Mouse (Mus musculus) megakaryocyte progenitor cell, adult 5-6 weeks (primary cell): Measurements from ENCODE around the gene Ebi3. TPM values are rescaled to one million over a fixed set of nuclear protein-coding genes. Genes with fewer than 3 reads are reported as not detected.
"Not testable (repeated sequence)": the region's sequence is repeated elsewhere in the genome, so short reads cannot be mapped to it uniquely, and the experiment has no call there.

Experiments
- ATAC-seq: replicated peaks from 2 replicates; pipeline ENCODE4 v1.8.0; 2016; ENCODE audit warnings: mild to moderate bottlenecking, moderate TSS enrichment, inconsistent platforms; ENCODE audit not compliant: poor library complexity
- total RNA-seq, 2 experiments: library from RNA; stranded (forward) in 1 of 2; stranded (reverse) in 1 of 2; fragments of 157-497, 149-512 nt in 1 of 2; fragments of 200-1000 nt in 1 of 2; gene quantifications; 2 replicates each; pipeline versions ENCODE4 v1.2.3 to v1.2.4; 2015 to 2017

The Ebi3 gene
- total RNA-seq (2015) (14.4 and 20.5 TPM in 2 replicates), total RNA-seq (2017) (13.8 and 17.7 TPM in 2 replicates)

- peak; percentile 87 for ATAC-seq
Observed at GRCm38 (mm10) chr17:55952447-55953027, at the start of gene Ebi3. Gene Ebi3 (plus strand): TSS chr17:55952640.

- ATAC-seq, result no peak
Observed at GRCm38 (mm10) chr17:55903087-55903486, 49.4 kb upstream of the Ebi3 start.

GRCm38 (mm10) chr17:55903687-55904086 is 48.8 kb upstream of the Ebi3 start:
- ATAC-seq, result no peak

GRCm38 (mm10) chr17:55904131-55904530 is 48.3 kb upstream of the Ebi3 start:
- ATAC-seq, result no peak

GRCm38 (mm10) chr17:55906669-55907068 is 45.8 kb upstream of the Ebi3 start:
- no peak for ATAC-seq

GRCm38 (mm10) chr17:55931553-55932502 is 20.6 kb upstream of the Ebi3 start:
- ATAC-seq, result peak; percentile 86

- ATAC-seq, result peak; percentile 20
Observed at GRCm38 (mm10) chr17:55932635-55933034, 19.8 kb upstream of the Ebi3 start.

- ATAC-seq, result no peak
Observed at GRCm38 (mm10) chr17:55933191-55933590, 19.2 kb upstream of the Ebi3 start.

- not testable (repeated sequence) for ATAC-seq
Observed at GRCm38 (mm10) chr17:55944387-55944865, 8.0 kb upstream of the Ebi3 start.

- ATAC-seq, result peak; percentile 93
Observed at GRCm38 (mm10) chr17:55944866-55945682, 7.4 kb upstream of the Ebi3 start.

GRCm38 (mm10) chr17:55945696-55946095 is 6.7 kb upstream of the Ebi3 start:
- no peak for ATAC-seq

- ATAC-seq, result no peak
Observed at GRCm38 (mm10) chr17:55948647-55949046, 3.8 kb upstream of the Ebi3 start.

GRCm38 (mm10) chr17:55949400-55949799 is 3.0 kb upstream of the Ebi3 start, which contains the start of gene Zfp119b:
Gene Zfp119b (minus strand): TSS chr17:55949500.
- ATAC-seq, result no peak

- no peak for ATAC-seq
Observed at GRCm38 (mm10) chr17:55950601-55951000, 1.8 kb upstream of the Ebi3 start.

GRCm38 (mm10) chr17:55952041-55952440 is 399 bp upstream of the Ebi3 start:
- ATAC-seq, result no peak

- ATAC-seq, result no peak
Observed at GRCm38 (mm10) chr17:55953751-55954150, 1.3 kb downstream of the Ebi3 start.

- ATAC-seq, result no peak
Observed at GRCm38 (mm10) chr17:55954229-55954628, 1.8 kb downstream of the Ebi3 start.

- no peak for ATAC-seq
Observed at GRCm38 (mm10) chr17:55956129-55956528, 3.7 kb downstream of the Ebi3 start.

GRCm38 (mm10) chr17:55956591-55956990 is 4.2 kb downstream of the Ebi3 start:
- no peak for ATAC-seq

- peak; percentile 43 for ATAC-seq
Observed at GRCm38 (mm10) chr17:55957168-55957567, 4.7 kb downstream of the Ebi3 start.
